Mouse (Mus musculus) kidney, embryonic 16.5 days (tissue): ENCODE measurements around the gene Anapc11. TPM values are rescaled to one million over a fixed set of nuclear protein-coding genes. Genes with fewer than 3 reads are reported as not detected.
"Not testable (repeated sequence)": the region's sequence is repeated elsewhere in the genome, so short reads cannot be mapped to it uniquely, and the experiment has no call there.

Experiments used
- ATAC-seq: fragments of 200-750 bp; cut with Nextera tagmentation; 2 replicates; pipeline ENCODE4 v1.8.0; 2017; ENCODE audit warnings: moderate TSS enrichment; ENCODE audit not compliant: low FRiP score, low TSS enrichment
- H3K27ac ChIP-seq: fragments of 300-500 bp; sonication (generic); 2 replicates; pipeline ENCODE4 v1.5.1; 2014; ENCODE audit warnings: low read length
- H3K27me3 ChIP-seq: fragments of 300-500 bp; sonication (generic); 2 replicates; pipeline ENCODE4 v1.6.1; 2014; ENCODE audit warnings: low read length, control low read depth, mixed read lengths; ENCODE audit not compliant: insufficient read depth
- H3K36me3 ChIP-seq: fragments of 300-500 bp; sonication (generic); 2 replicates; pipeline ENCODE4 v1.6.1; 2014; ENCODE audit warnings: low read length, control low read depth, mixed read lengths; ENCODE audit not compliant: insufficient read depth
- H3K4me1 ChIP-seq: fragments of 300-500 bp; sonication (generic); 2 replicates; pipeline ENCODE4 v1.6.1; 2014; ENCODE audit warnings: low read length, control low read depth, mixed read lengths; ENCODE audit not compliant: insufficient read depth
- H3K4me2 ChIP-seq: fragments of 300-500 bp; sonication (generic); replicated peaks from 2 replicates; pipeline ENCODE4 v1.6.1; 2014; ENCODE audit warnings: low read depth, low read length
- H3K4me3 ChIP-seq: fragments of 300-500 bp; sonication (generic); 2 replicates; pipeline ENCODE4 v1.5.1; 2014; ENCODE audit warnings: mild to moderate bottlenecking, low read length
- H3K9ac ChIP-seq: fragments of 300-500 bp; sonication (generic); replicated peaks from 2 replicates; pipeline ENCODE4 v1.6.1; 2014; ENCODE audit warnings: low read length
- H3K9me3 ChIP-seq: fragments of 300-500 bp; sonication (generic); 2 replicates; pipeline ENCODE4 v1.6.1; 2016; ENCODE audit warnings: low read length, control low read depth
- WGBS: fragments of 180-500 bp; shearing (Covaris S2); extraction: QIAGEN DNeasy Blood & Tissue Kit; methylation state at CpG from one replicate; pipeline ENCODE4 v1.1.7; 2014; 5-methylcytosine and 5-hydroxymethylcytosine counted together
- polyA plus RNA-seq: library from polyadenylated mRNA; unstranded; fragments of >200 nt; fragmentation: Nextera tagmentation; extraction: Ambion mirVana; gene quantifications from 2 replicates; pipeline ENCODE4 v1.2.1, GENCODE M21; 2015

Anapc11 gene
- polyA plus RNA-seq, result 195 and 197 TPM in 2 replicates

GRCm38 (mm10) chr11:120598283-120598989, at the start of gene Anapc11, which contains the start of gene Alyref:
TSS of gene Anapc11 (plus strand) at chr11:120598421.
TSS of gene Alyref (minus strand) at chr11:120598365.
- Histone ChIP-seq H3K9me3 (no peaks in the 10 kb centered on the region), H3K27me3 (no peaks in the 10 kb centered on the region), H3K4me2 (peak within 1 kb of the TSS; percentile 92), H3K4me3 (peak within 1 kb of the TSS; percentile 91), H3K27ac (peak within 1 kb of the TSS; percentile 84), H3K9ac (peak within 1 kb of the TSS; percentile 97), H3K4me1 (peaks cover 18% of the 10 kb centered on the region), H3K36me3 (peaks cover 50% of the 10 kb centered on the region)
- ATAC-seq, result peak; percentile 98
- under 1% methylated on average over 85 of the region's 88 CpGs for WGBS

GRCm38 (mm10) chr11:120548786-120549167, 49.4 kb upstream of the Anapc11 start:
- 18% methylated on average over 7 of the region's 7 CpGs for WGBS
- Histone ChIP-seq H3K4me3 (peak overlapping the region; percentile 95), H3K27me3 (no peaks in the 10 kb centered on the region), H3K9ac (peak overlapping the region; percentile 97), H3K9me3 (no peaks in the 10 kb centered on the region), H3K4me2 (peak overlapping the region; percentile 95), H3K36me3 (peaks cover 12% of the 10 kb centered on the region), H3K27ac (peak overlapping the region; percentile 96), H3K4me1 (peaks cover 32% of the 10 kb centered on the region)
- ATAC-seq, result no peak

- H3K9ac ChIP-seq, result peak within 1 kb of the TSS; percentile 97
- WGBS, result under 1% methylated on average over 66 of the region's 87 CpGs
- peak within 1 kb of the TSS; percentile 96 for H3K27ac ChIP-seq
- H3K9me3 ChIP-seq, result no peaks in the 10 kb centered on the region
- H3K27me3 ChIP-seq, result no peaks in the 10 kb centered on the region
- peaks cover 32% of the 10 kb centered on the region for H3K4me1 ChIP-seq
- peak within 1 kb of the TSS; percentile 95 for H3K4me2 ChIP-seq
- H3K36me3 ChIP-seq, result peaks cover 7% of the 10 kb centered on the region
- peak within 1 kb of the TSS; percentile 95 for H3K4me3 ChIP-seq
- ATAC-seq, result peak; percentile 86
Measured at GRCm38 (mm10) chr11:120549168-120549945, 48.9 kb upstream of the Anapc11 start, which contains the start of gene Mcrip1. TSS of gene Mcrip1 (minus strand) at chr11:120549727.

GRCm38 (mm10) chr11:120549986-120550809, 48.0 kb upstream of the Anapc11 start:
- Histone ChIP-seq H3K4me3 (peak overlapping the region; percentile 95), H3K4me2 (peak overlapping the region; percentile 95), H3K9me3 (no peaks in the 10 kb centered on the region), H3K9ac (peak overlapping the region; percentile 97), H3K27me3 (no peaks in the 10 kb centered on the region), H3K4me1 (peaks cover 29% of the 10 kb centered on the region), H3K27ac (peak overlapping the region; percentile 96), H3K36me3 (no peaks in the 10 kb centered on the region)
- WGBS, result 49% methylated on average over 11 of the region's 11 CpGs
- ATAC-seq, result peak; percentile 54; the same call in 1 of the 2 replicates

- Histone ChIP-seq H3K27ac (peak within 1 kb of the TSS; percentile 96), H3K4me1 (peaks cover 22% of the 10 kb centered on the region), H3K4me2 (peak within 1 kb of the TSS; percentile 95), H3K27me3 (no peaks in the 10 kb centered on the region), H3K4me3 (peak within 1 kb of the TSS; percentile 95), H3K9me3 (no peaks in the 10 kb centered on the region), H3K9ac (peak within 1 kb of the TSS; percentile 97), H3K36me3 (no peaks in the 10 kb centered on the region)
- ATAC-seq, result no peak
- 88% methylated on average over 28 of the region's 28 CpGs for WGBS
Measured at GRCm38 (mm10) chr11:120550810-120551440, 47.3 kb upstream of the Anapc11 start, which contains the start of gene Ppp1r27. TSS of gene Ppp1r27 (minus strand) at chr11:120551132.

GRCm38 (mm10) chr11:120552736-120553135, 45.5 kb upstream of the Anapc11 start:
- no peak overlapping the region for H3K4me2 ChIP-seq
- no peak for ATAC-seq
- H3K27me3 ChIP-seq, result no peaks in the 10 kb centered on the region
- 0 out of 2 replicates have a peak, but pooled peaks cover 5% of the 10 kb centered on the region for H3K9me3 ChIP-seq
- H3K36me3 ChIP-seq, result no peaks in the 10 kb centered on the region
- H3K4me1 ChIP-seq, result peaks cover 16% of the 10 kb centered on the region
- no peak overlapping the region for H3K9ac ChIP-seq
- WGBS, result 72% methylated on average over 5 of the region's 5 CpGs
- no peak overlapping the region for H3K4me3 ChIP-seq
- H3K27ac ChIP-seq, result no peak overlapping the region

DNA sequence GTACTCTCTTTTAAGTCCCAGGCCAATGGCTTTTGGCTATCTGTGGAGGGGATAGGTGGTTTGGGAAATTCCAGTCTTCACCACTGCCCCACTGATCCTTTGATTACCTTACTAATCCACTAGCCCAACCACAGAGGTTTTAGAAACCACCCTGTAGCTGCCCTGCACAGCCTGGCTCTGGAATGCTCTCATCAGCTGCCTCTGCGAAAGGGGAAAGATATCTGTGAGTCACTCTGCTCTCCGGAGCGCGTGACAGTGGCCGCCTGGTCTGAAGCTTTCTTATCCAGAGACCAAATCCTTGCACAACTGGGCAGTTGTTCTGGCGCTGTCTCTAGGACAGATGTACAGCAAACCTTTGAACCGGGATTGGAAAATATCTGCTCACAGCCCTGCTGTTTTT, 43.4 kb upstream of the Anapc11 start:
- no peak overlapping the region for H3K9ac ChIP-seq
- no peak for ATAC-seq
- no peaks in the 10 kb centered on the region for H3K27me3 ChIP-seq
- no peak overlapping the region for H3K4me3 ChIP-seq
- H3K27ac ChIP-seq, result no peak overlapping the region
- no peak overlapping the region for H3K4me2 ChIP-seq
- 0 out of 2 replicates have a peak, but pooled peaks cover 5% of the 10 kb centered on the region for H3K9me3 ChIP-seq
- H3K36me3 ChIP-seq, result peaks cover 11% of the 10 kb centered on the region
- H3K4me1 ChIP-seq, result peaks cover 4% of the 10 kb centered on the region
- WGBS, result 80% methylated on average over 7 of the region's 7 CpGs

- Histone ChIP-seq H3K9me3 (0 out of 2 replicates have a peak, but pooled peaks cover 5% of the 10 kb centered on the region), H3K4me1 (peaks cover under 1% of the 10 kb centered on the region; the same call in 1 of the 2 replicates), H3K27me3 (no peaks in the 10 kb centered on the region), H3K36me3 (peaks cover 16% of the 10 kb centered on the region), H3K9ac (no peak overlapping the region), H3K4me3 (no peak overlapping the region), H3K4me2 (no peak overlapping the region), H3K27ac (no peak overlapping the region)
- 66% methylated on average over 2 of the region's 2 CpGs for WGBS
- ATAC-seq, result no peak
Measured at GRCm38 (mm10) chr11:120555260-120555659, 43.0 kb upstream of the Anapc11 start.

- not testable (repeated sequence) for H3K4me3 ChIP-seq, H3K27ac ChIP-seq, H3K9ac ChIP-seq, H3K4me2 ChIP-seq, H3K4me1 ChIP-seq, H3K27me3 ChIP-seq, ATAC-seq, H3K9me3 ChIP-seq
- H3K36me3 ChIP-seq, result peaks cover 52% of the 10 kb centered on the region
- 90% methylated on average over 6 of the region's 6 CpGs for WGBS
Measured at GRCm38 (mm10) chr11:120558843-120559242, 39.4 kb upstream of the Anapc11 start.
